Mouse (Mus musculus) lung, adult 2 months (tissue): ENCODE measurements around the gene Ksr2. TPM values are rescaled to one million over a fixed set of nuclear protein-coding genes. Genes with fewer than 3 reads are reported as not detected.

Experiments used
- DNase-seq: peaks from one replicate; pipeline ENCODE4 v3.0.0; 2022
- H3K4me1 ChIP-seq: fragments of 200-500 bp; 2 replicates; pipeline ENCODE4 v1.6.1; 2011; ENCODE audit warnings: low read length; ENCODE audit not compliant: control insufficient read depth, insufficient read depth
- H3K4me3 ChIP-seq: fragments of 200-500 bp; replicated peaks from 2 replicates; pipeline ENCODE3; 2011; ENCODE audit warnings: low read depth, mild to moderate bottlenecking, control low read depth, low read length; ENCODE audit errors: extremely low read depth
- CTCF ChIP-seq: fragments of 200-500 bp; IDR thresholded peaks from 2 replicates; pipeline ENCODE4 v1.5.1; 2011; ENCODE audit warnings: mild to moderate bottlenecking, low read length, control low read depth; ENCODE audit not compliant: insufficient read depth
- POLR2A ChIP-seq: fragments of 200-500 bp; IDR thresholded peaks from 2 replicates; pipeline ENCODE4 v1.6.1; 2011; ENCODE audit warnings: low read depth, mild to moderate bottlenecking, control low read depth, low read length, borderline replicate concordance; ENCODE audit errors: extremely low read depth
- WGBS: fragments of 180-500 bp; shearing (Covaris S2); methylation state at CpG from one replicate; pipeline ENCODE4 v1.1.7; 2018; 5-methylcytosine and 5-hydroxymethylcytosine counted together
- polyA plus RNA-seq: library from polyadenylated mRNA; depleted of rRNA; stranded (reverse); fragments of >200 nt; gene quantifications from 2 replicates; pipeline ENCODE4 v1.2.3, GENCODE M21; 2012

Ksr2 gene
- polyA plus RNA-seq, 1 experiment = 0.06 TPM

DNA sequence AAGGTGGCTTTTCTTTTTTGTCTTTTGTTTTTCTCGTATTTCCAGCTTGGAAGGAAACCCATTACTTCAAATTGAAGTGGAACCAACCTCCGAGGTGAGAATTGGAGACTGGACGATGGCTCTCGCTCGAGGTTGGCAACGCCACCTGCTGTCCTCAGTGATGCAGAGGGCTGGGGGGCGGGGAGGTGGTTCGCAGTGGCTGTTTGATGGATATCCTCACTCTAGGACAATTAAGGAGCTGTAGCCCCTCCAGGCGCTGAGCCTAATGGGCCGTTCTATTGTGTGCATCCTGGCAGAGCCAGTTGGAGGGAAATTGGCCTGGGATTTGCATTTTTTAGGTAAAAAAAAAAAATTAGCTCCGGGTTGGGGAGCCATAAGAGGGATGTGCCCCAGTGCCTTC is 292.8 kb downstream of the Ksr2 start:
- TF ChIP-seq POLR2A = no peak
- no peak for TF ChIP-seq CTCF
- no peak for DNase-seq
- WGBS = 54% methylated on average over 11 of the region's 11 CpGs
- Histone ChIP-seq H3K4me1 (no peaks in the 10 kb centered on the region), H3K4me3 (no peak overlapping the region)

DNA sequence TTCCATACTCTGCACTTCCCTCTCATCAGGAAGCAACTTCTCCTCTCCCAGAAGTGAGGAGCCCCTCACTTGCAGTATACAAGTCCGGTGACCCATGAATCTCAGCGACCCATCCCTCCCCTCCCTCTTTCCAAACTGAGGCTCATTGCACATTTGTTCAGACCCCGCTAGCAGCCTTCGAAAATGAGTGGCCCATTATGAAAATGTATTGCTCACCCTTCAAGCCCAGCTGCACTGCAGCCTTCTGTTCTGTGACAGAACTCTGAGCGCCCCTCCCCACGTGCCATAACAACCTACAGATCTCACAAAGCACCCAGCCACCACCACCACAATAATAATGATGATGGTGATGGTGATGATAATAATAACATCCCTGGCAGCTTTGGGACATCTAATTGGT is 295.5 kb downstream of the Ksr2 start:
- no peaks in the 10 kb centered on the region for H3K4me1 ChIP-seq
- TF ChIP-seq CTCF (no peak), POLR2A (no peak)
- no peak overlapping the region for H3K4me3 ChIP-seq
- WGBS = 69% methylated on average over 6 of the region's 6 CpGs
- no peak for DNase-seq

DNA sequence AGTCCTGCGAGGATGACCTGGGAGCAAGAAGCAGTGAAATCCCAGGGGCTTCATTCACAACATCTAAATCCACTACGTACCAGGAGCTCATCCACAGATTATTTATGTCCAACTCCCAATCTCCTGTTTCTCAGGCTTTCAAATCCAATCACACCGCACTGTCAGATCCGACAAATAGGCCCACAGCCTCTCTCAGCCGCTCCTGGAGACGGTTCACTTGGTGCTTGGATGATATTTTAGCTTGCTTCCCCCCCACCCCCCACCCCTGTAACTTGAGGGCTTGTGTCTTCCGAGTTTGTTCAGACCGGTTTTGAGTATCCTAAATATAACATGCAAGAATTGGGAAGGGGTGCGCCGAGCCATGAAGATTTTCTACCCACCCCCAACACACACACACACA is 297.8 kb downstream of the Ksr2 start:
- WGBS = 63% methylated on average over 10 of the region's 10 CpGs
- Histone ChIP-seq H3K4me1 (no peaks in the 10 kb centered on the region), H3K4me3 (no peak overlapping the region)
- TF ChIP-seq POLR2A = no peak
- DNase-seq = no peak

DNA sequence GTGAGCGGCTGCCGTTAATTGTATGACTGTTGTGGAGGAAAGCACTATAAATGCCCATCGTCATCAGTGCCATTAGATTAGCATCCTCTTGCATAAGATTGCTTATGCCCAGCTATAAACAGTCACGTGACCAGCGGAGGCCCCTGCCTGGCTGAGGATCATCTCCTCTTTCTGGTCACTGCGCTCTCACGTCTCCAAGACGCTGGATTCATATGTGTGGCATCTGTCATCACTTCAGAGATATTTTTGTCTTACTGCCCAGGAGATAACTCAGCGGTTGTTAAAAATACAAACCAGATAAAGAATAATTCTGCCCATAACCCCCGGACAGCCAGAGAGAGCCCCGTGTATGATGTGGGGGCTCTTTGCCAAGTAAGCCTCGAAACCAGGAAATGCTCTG is 298.4 kb downstream of the Ksr2 start:
- peak; percentile 6 for DNase-seq
- 32% methylated on average over 12 of the region's 12 CpGs for WGBS
- TF ChIP-seq CTCF = no peak
- no peak for TF ChIP-seq POLR2A
- Histone ChIP-seq H3K4me1 (no peaks in the 10 kb centered on the region), H3K4me3 (no peak overlapping the region)

DNA sequence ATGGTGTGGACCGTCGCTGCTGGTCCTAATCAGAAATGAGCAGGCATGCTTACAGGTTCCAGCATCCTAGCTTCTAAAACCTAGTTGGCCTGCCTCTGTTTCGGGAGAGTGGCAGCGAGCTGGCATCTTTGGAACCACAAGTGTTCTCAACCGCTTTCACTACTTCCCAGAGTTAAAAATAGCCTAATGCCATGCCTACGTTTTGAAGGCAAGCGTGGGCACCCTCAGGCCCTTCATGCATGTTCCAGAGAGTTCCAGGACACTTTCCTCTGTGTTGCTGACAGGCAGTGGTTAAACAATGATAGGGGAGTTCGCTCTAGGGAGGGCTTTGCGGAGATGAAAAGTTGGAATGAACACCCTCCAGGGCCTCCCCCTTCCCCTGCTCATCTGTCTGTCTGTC is 303.3 kb downstream of the Ksr2 start:
- 78% methylated on average over 9 of the region's 9 CpGs for WGBS
- Histone ChIP-seq H3K4me3 (no peak overlapping the region), H3K4me1 (no peaks in the 10 kb centered on the region)
- DNase-seq = no peak
- TF ChIP-seq POLR2A = no peak
- TF ChIP-seq CTCF = no peak

DNA sequence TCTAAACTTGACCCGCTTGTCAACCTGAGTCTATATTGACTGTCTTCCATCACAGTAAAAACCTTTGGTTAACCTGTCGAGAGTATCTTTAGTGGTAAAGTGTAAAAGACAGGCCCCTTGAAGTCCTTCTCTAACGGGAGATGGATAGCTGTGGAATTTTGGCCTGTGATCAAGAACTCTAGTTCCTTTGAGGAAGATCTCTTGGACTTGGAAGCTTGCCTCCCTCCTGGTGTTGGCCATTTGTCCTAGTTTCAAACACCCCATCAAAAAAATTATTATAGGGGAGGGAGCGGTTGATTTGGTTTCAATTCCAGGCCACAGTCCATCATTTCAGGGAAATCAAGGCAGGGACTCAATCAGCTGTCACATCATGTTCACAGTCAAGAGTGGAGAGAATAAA is 309.5 kb downstream of the Ksr2 start:
- H3K4me1 ChIP-seq = no peaks in the 10 kb centered on the region
- DNase-seq = no peak
- no peak overlapping the region for H3K4me3 ChIP-seq
- no peak for TF ChIP-seq CTCF
- no peak for TF ChIP-seq POLR2A
- 59% methylated on average over 4 of the region's 4 CpGs for WGBS

DNA sequence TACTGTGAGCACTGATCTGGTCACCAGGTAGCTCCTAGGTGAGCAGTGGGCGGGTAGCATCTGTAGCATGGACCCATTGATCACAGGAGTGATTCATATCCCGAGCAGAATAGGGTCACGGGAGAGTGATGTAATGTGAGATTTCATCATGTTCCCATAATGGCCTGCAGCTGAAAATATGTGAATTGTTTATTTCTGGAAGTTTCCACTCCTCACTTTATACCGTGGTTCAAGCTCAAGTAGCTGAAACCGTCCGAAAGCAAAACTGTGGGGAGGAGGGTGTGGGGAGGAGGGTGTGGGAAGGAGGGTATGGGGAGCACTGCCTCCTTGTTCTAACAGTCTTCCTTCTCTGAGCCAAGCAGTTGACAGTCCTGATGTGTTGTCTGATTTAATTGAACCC is 312.7 kb downstream of the Ksr2 start:
- Histone ChIP-seq H3K4me3 (no peak overlapping the region), H3K4me1 (no peaks in the 10 kb centered on the region)
- 49% methylated on average over 6 of the region's 6 CpGs for WGBS
- TF ChIP-seq CTCF (no peak), POLR2A (no peak)
- DNase-seq = no peak

DNA sequence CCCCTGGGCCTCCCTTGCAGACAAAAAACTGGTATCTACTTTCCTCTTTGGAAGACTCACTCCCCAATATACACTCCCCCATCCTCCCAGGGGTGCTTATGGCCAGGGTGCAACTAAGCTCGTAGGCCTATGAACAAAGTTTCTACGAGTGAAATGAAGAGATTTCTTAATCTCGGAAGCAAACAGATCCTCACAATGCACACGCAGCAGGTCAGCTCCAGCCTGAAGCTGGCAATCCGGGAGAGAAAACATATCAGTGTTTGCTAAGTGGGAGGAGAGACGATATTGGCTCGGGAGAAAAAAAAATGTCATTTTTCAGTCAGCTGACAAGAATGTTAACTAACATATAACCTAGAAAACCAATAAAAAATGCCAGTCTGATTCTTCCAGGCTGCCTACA is 313.3 kb downstream of the Ksr2 start:
- Histone ChIP-seq H3K4me3 (no peak overlapping the region), H3K4me1 (no peaks in the 10 kb centered on the region)
- no peak for DNase-seq
- 51% methylated on average over 7 of the region's 7 CpGs for WGBS
- TF ChIP-seq POLR2A (no peak), CTCF (no peak)

DNA sequence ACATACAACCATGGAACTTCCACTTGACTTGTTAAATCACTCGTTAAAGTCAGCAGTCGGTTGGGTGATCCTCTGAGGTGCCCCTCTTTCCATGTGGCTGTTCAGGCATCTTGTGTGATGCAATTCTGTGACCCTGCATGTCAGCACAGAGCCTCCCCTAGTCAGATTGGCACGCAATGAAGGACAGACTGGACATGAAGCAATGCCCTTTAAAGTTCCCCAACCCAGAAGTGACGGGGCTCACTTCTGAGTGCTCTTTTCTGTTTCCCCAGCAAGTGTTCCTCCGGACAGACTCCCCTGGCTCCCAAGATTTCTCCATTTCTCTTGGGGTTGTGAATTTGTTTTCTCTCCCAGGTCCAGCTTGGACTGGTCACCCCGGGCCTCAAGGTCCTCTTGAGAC is 317.5 kb downstream of the Ksr2 start:
- Histone ChIP-seq H3K4me1 (no peaks in the 10 kb centered on the region), H3K4me3 (no peak overlapping the region)
- no peak for TF ChIP-seq CTCF
- TF ChIP-seq POLR2A = no peak
- no peak for DNase-seq
- WGBS = 59% methylated on average over 6 of the region's 6 CpGs

DNA sequence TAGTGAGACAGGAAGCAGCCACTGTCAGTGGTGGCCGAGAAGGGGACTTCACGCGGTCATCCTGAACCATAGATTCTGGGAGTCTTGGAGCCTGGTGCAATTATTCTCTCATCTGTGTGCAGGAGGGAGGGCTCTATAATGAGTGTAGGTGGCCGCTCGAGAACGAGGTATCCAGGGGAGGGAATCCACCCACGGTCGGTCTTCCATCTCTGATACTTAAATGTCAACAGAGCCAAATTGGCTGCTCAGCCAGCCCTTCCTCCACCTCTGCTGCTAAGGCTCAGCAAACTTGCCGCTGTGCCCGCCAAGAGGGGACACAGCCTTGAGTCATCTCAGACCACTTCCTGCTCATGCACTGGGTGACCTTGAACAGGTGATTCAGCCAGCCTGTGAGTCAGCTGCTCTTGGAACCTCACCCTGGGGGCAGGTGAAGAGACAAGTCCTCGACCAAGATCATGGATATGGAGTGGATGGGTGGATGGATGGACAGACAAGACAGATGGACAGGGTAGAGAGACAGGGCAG is 330.9 kb downstream of the Ksr2 start:
- no peak for DNase-seq
- no peaks in the 10 kb centered on the region for H3K4me1 ChIP-seq
- 53% methylated on average over 11 of the region's 11 CpGs for WGBS
- TF ChIP-seq CTCF (no peak), POLR2A (no peak)
- no peak overlapping the region for H3K4me3 ChIP-seq
